Comparison of ENCODE assay signal across 7 mouse cellular contexts in genomic region chr15:79742706-79743023, GRCm38 (mm10). TPM values are rescaled to one million over a fixed set of nuclear protein-coding genes. Genes with fewer than 3 reads are reported as not detected.
DNase-seq lines count a peak whose midpoint lies in the region; ATAC-seq and TF ChIP-seq lines count a peak whose summit lies in the region.

No protein-coding gene starts in this region.

- no peaks in the 10 kb centered on the region for H3K9me3 ChIP-seq in lung, embryonic 16.5 days (ENCODE audit: control insufficient read depth, low read length)
- H3K9me3 ChIP-seq in forebrain, embryonic 10.5 days, result no peaks in the 10 kb centered on the region
- H3K9me3 ChIP-seq in limb, embryonic 12.5 days, result no peaks in the 10 kb centered on the region

- no peak for TF ChIP-seq CTCF in small intestine, adult 2 months (IDR thresholded peaks at IDR 0.05; ENCODE audit: extremely low read depth, insufficient read length, insufficient replicate concordance, low read depth, low read length)

- TF ChIP-seq POLR2A in small intestine, adult 2 months (IDR thresholded peaks at IDR 0.05; ENCODE audit: low read depth, low read length), result no peak

- peaks cover 8% of the 10 kb centered on the region for H3K36me3 ChIP-seq in lung, embryonic 16.5 days (ENCODE audit: control insufficient read depth, insufficient read depth, low read length)
- H3K36me3 ChIP-seq in forebrain, embryonic 10.5 days (replicated peaks), result peaks cover 21% of the 10 kb centered on the region
- peaks cover 24% of the 10 kb centered on the region for H3K36me3 ChIP-seq in limb, embryonic 12.5 days
- H3K36me3 ChIP-seq in small intestine, adult 2 months (ENCODE audit: control insufficient read depth, insufficient read depth, low read length), result peaks cover 4% of the 10 kb centered on the region; the same call in 1 of the 2 replicates

- WGBS in lung, embryonic 16.5 days, result under 1% methylated on average over 23 of the region's 23 CpGs
- WGBS in forebrain, embryonic 10.5 days, result under 1% methylated on average over 23 of the region's 23 CpGs
- WGBS in limb, embryonic 12.5 days, result under 1% methylated on average over 23 of the region's 23 CpGs
- WGBS in small intestine, adult 2 months, result 0% methylated on average over 23 of the region's 23 CpGs

- peak overlapping the region; percentile 93 for H3K4me3 ChIP-seq in lung, embryonic 16.5 days (ENCODE audit: low read length)
- H3K4me3 ChIP-seq in forebrain, embryonic 10.5 days, result peak overlapping the region; percentile 96
- peak overlapping the region; percentile 97 for H3K4me3 ChIP-seq in limb, embryonic 12.5 days (replicated peaks)
- peak overlapping the region; percentile 97 for H3K4me3 ChIP-seq in small intestine, adult 2 months (ENCODE audit: low read depth, low read length)

- no peak for ATAC-seq in lung, embryonic 16.5 days (ENCODE audit: low read depth)
- ATAC-seq in limb, embryonic 12.5 days (ENCODE audit: insufficient number of reproducible peaks, insufficient read depth, low FRiP score, low TSS enrichment, low read depth), result peak; percentile 8; the same call in 1 of the 2 replicates
- no peak for ATAC-seq in monocyte, adult 5-6 weeks (replicated peaks; ENCODE audit: insufficient number of reproducible peaks, low FRiP score, low TSS enrichment, poor library complexity, severe bottlenecking)

- H3K9ac ChIP-seq in lung, embryonic 16.5 days (ENCODE audit: low read length), result peak overlapping the region; percentile 92
- peak overlapping the region; percentile 95 for H3K9ac ChIP-seq in limb, embryonic 12.5 days (replicated peaks)

- no peak for DNase-seq in lung, postnatal 36 days
- DNase-seq in forebrain, embryonic 10.5 days (ENCODE audit: extremely low spot score, low spot score), result no peak
- DNase-seq in retina, postnatal 1 day, result no peak

- no peak overlapping the region for H3K27ac ChIP-seq in lung, embryonic 16.5 days (ENCODE audit: low read length)
- H3K27ac ChIP-seq in forebrain, embryonic 10.5 days, result peak overlapping the region; percentile 94
- H3K27ac ChIP-seq in limb, embryonic 12.5 days, result peak overlapping the region; percentile 67
- no peak overlapping the region for H3K27ac ChIP-seq in small intestine, adult 2 months (ENCODE audit: insufficient read depth, low read depth, low read length)

- H3K4me2 ChIP-seq in lung, embryonic 16.5 days (ENCODE audit: low read depth, low read length), result peak overlapping the region; percentile 83
- peak overlapping the region; percentile 78 for H3K4me2 ChIP-seq in limb, embryonic 12.5 days

- H3K4me1 ChIP-seq in lung, embryonic 16.5 days (replicated peaks; ENCODE audit: control insufficient read depth, insufficient read depth, low read length), result peaks cover 20% of the 10 kb centered on the region
- H3K4me1 ChIP-seq in forebrain, embryonic 10.5 days, result peaks cover 33% of the 10 kb centered on the region
- peaks cover 41% of the 10 kb centered on the region for H3K4me1 ChIP-seq in limb, embryonic 12.5 days (replicated peaks)
- H3K4me1 ChIP-seq in small intestine, adult 2 months (ENCODE audit: control insufficient read depth, insufficient read depth, insufficient read length, low read length), result peaks cover 5% of the 10 kb centered on the region

- H3K27me3 ChIP-seq in lung, embryonic 16.5 days (ENCODE audit: control insufficient read depth, insufficient read depth, low read depth, low read length), result no peaks in the 10 kb centered on the region
- 0 out of 2 replicates have a peak, but pooled peaks cover 3% of the 10 kb centered on the region for H3K27me3 ChIP-seq in forebrain, embryonic 10.5 days (ENCODE audit: poor library complexity, severe bottlenecking)
- no peaks in the 10 kb centered on the region for H3K27me3 ChIP-seq in limb, embryonic 12.5 days
- H3K27me3 ChIP-seq in small intestine, adult 2 months (ENCODE audit: control insufficient read depth, insufficient read depth, low read length), result no peaks in the 10 kb centered on the region

RNA-seq across cellular contexts. Expression of gene Sun2, which starts 0.3 kb away (rescaled TPM):
- 7.8 and 8.0 TPM in 2 replicates for polyA plus RNA-seq in lung, embryonic 16.5 days (2015; fragmentation: Nextera tagmentation; extraction: Ambion mirVana)
- polyA plus RNA-seq in forebrain, embryonic 10.5 days (2016; fragmentation: Nextera tagmentation; extraction: Ambion mirVana), result 2.0 and 3.4 TPM in 2 replicates
- 6.1 and 6.6 TPM in 2 replicates for polyA plus RNA-seq in limb, embryonic 12.5 days (2016; fragmentation: Nextera tagmentation; extraction: Ambion mirVana)
- 12.1 and 18.5 TPM in 2 replicates for polyA plus RNA-seq in small intestine, adult 2 months (2012; rRNA removed)
- 138 to 194 TPM (median 160 TPM) in 3 replicates for total RNA-seq in monocyte, adult 5-6 weeks (2017)

RNA-seq across cellular contexts. Expression of gene Dnal4, which starts 35.0 kb away (rescaled TPM):
- polyA plus RNA-seq in lung, embryonic 16.5 days (2015; fragmentation: Nextera tagmentation; extraction: Ambion mirVana), result 66.9 and 72.1 TPM in 2 replicates
- 63.3 and 70.8 TPM in 2 replicates for polyA plus RNA-seq in forebrain, embryonic 10.5 days (2016; fragmentation: Nextera tagmentation; extraction: Ambion mirVana)
- 71.0 and 71.2 TPM in 2 replicates for polyA plus RNA-seq in limb, embryonic 12.5 days (2016; fragmentation: Nextera tagmentation; extraction: Ambion mirVana)
- polyA plus RNA-seq in small intestine, adult 2 months (2012; rRNA removed), result 8.6 and 18.7 TPM in 2 replicates
- total RNA-seq in monocyte, adult 5-6 weeks (2017), result 8.3 to 15.0 TPM (median 9.1 TPM) in 3 replicates

RNA-seq across cellular contexts. Expression of gene Gtpbp1, which starts 52.0 kb away (rescaled TPM):
- 30.1 and 30.4 TPM in 2 replicates for polyA plus RNA-seq in lung, embryonic 16.5 days (2015; fragmentation: Nextera tagmentation; extraction: Ambion mirVana)
- 48.3 and 52.5 TPM in 2 replicates for polyA plus RNA-seq in forebrain, embryonic 10.5 days (2016; fragmentation: Nextera tagmentation; extraction: Ambion mirVana)
- polyA plus RNA-seq in limb, embryonic 12.5 days (2016; fragmentation: Nextera tagmentation; extraction: Ambion mirVana), result 42.6 and 47.2 TPM in 2 replicates
- 18.6 and 34.9 TPM in 2 replicates for polyA plus RNA-seq in small intestine, adult 2 months (2012; rRNA removed)
- total RNA-seq in monocyte, adult 5-6 weeks (2017), result 53.0 to 76.7 TPM (median 73.7 TPM) in 3 replicates

RNA-seq across cellular contexts. Expression of gene Josd1, which starts 54.9 kb away (rescaled TPM):
- polyA plus RNA-seq in lung, embryonic 16.5 days (2015; fragmentation: Nextera tagmentation; extraction: Ambion mirVana), result 15.8 and 16.1 TPM in 2 replicates
- polyA plus RNA-seq in forebrain, embryonic 10.5 days (2016; fragmentation: Nextera tagmentation; extraction: Ambion mirVana), result 16.6 and 18.6 TPM in 2 replicates
- polyA plus RNA-seq in limb, embryonic 12.5 days (2016; fragmentation: Nextera tagmentation; extraction: Ambion mirVana), result 33.0 and 36.1 TPM in 2 replicates
- 9.5 and 14.2 TPM in 2 replicates for polyA plus RNA-seq in small intestine, adult 2 months (2012; rRNA removed)
- 15.8 to 20.3 TPM (median 16.9 TPM) in 3 replicates for total RNA-seq in monocyte, adult 5-6 weeks (2017)

Comparison
In these comparisons a context has a peak if more than half of its experiments do, and no peak if none do; other contexts are left out.
1. H3K27ac ChIP-seq: peak in forebrain, embryonic 10.5 days (single experiment) and limb, embryonic 12.5 days (single experiment); none in lung, embryonic 16.5 days (single experiment) and small intestine, adult 2 months (single experiment).
2. Peak in every context shown above with its lines, with median percentiles within 50 percentile points of each other: H3K4me3 ChIP-seq.